Mouse (Mus musculus): ENCODE measurements around the gene 1700019N19Rik.

DNA sequence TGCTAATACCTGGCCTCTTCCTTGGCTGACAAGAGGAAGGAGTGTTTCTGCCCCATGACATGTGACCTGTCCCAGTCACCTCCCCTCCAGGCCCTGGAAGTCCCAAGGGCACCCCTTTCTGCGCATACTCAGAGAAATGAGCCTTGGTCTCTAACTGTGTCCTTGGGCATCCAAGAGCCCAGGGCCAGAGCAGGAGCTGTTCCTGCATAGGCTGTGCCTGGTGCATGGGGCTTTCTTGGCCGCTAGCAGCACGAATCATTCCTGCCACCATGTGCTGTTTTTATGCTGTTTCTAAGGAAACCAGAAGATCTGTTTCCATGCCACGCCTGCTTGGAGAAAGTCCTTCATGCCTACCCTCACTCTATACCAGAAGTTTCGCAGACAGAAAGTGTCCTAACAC lies 16.3 kb upstream of the 1700019N19Rik start:
- TF ChIP-seq HCFC1 (IDR thresholded peaks at IDR 0.05; ENCODE audit: borderline replicate concordance, insufficient read depth, low read length) (no peak), ZNF384 (IDR thresholded peaks at IDR 0.05; ENCODE audit: low read depth, low read length) (no peak), CHD2 (IDR thresholded peaks at IDR 0.05; ENCODE audit: low read depth, low read length) (no peak), ZC3H11A (IDR thresholded peaks at IDR 0.05; ENCODE audit: borderline replicate concordance, low read depth, low read length) (no peak)

Measured in ES-E14 (cell line).